Mouse (Mus musculus) lung, adult 2 months (tissue): Measurements from ENCODE around the gene Dnajc11.

Experiments
- CTCF ChIP-seq: fragments of 200-500 bp; IDR thresholded peaks from 2 replicates; pipeline ENCODE4 v1.5.1; 2011; ENCODE audit warnings: mild to moderate bottlenecking, low read length, control low read depth; ENCODE audit not compliant: insufficient read depth
- POLR2A ChIP-seq: fragments of 200-500 bp; IDR thresholded peaks from 2 replicates; pipeline ENCODE4 v1.6.1; 2011; ENCODE audit warnings: low read depth, mild to moderate bottlenecking, control low read depth, low read length, borderline replicate concordance; ENCODE audit errors: extremely low read depth

- TF ChIP-seq CTCF (no peak), POLR2A (peak; percentile 37; the same call in 1 of the 2 replicates)
Observed at GRCm38 (mm10) chr4:151988342-151989109, 55.0 kb downstream of the Dnajc11 start, which contains the start of gene Thap3.
